Mouse (Mus musculus) pancreas, adult 10 weeks (tissue): ENCODE results near the gene Ap5b1. TPM values are rescaled to one million over a fixed set of nuclear protein-coding genes. Genes with fewer than 3 reads are reported as not detected.

ENCODE experiments used
- polyA plus RNA-seq: library from polyadenylated mRNA; stranded (reverse); fragments of 350-450 nt; fragmentation: Illumina TruSeq; extraction: RNeasy Lipid Tissue Mini Kit (QIAGEN cat#74804); gene quantifications from one replicate; pipeline ENCODE4 v1.2.3, GENCODE M21; 2015; ENCODE audit warnings: low read depth, low replicate concordance; ENCODE audit not compliant: insufficient read depth

The Ap5b1 gene
- 0.85 TPM for polyA plus RNA-seq

GRCm38 (mm10) chr19:5567534-5568469 is at the start of gene Ap5b1:
Ap5b1 (plus strand) TSS chr19:5568025.

DNA sequence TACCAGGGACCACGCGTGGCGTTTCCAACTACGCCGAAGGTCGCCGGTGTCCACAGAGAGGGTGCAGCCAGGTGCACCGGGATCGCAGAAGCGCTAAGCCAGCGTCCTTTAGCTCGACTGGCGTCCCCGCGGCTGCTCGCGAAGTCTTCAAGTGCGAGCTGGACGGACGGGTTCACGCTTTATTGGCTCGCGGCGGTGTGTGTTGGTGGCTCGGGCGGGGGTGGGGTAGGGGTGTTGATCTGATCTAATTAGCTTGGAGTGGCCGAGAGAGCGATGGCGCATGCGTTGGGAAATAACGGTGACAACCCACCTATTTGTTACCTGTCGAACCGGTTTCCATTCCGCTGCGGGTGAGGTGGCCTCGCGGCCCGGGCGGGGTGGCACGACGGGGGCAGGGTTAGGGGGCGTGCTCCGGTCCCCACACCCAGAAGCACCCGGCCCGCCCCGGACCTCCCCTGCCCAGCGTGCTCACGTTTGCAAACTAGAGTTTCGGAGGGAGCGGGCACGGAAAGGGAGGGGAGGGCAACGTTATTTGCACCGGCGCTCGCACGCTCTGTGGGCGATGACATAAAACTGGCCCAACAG is 7.3 kb upstream of the Ap5b1 start, which contains the start of gene Ovol1:
Ovol1 (minus strand) TSS at position 190 of the 585 bp plus-strand sequence.

DNA sequence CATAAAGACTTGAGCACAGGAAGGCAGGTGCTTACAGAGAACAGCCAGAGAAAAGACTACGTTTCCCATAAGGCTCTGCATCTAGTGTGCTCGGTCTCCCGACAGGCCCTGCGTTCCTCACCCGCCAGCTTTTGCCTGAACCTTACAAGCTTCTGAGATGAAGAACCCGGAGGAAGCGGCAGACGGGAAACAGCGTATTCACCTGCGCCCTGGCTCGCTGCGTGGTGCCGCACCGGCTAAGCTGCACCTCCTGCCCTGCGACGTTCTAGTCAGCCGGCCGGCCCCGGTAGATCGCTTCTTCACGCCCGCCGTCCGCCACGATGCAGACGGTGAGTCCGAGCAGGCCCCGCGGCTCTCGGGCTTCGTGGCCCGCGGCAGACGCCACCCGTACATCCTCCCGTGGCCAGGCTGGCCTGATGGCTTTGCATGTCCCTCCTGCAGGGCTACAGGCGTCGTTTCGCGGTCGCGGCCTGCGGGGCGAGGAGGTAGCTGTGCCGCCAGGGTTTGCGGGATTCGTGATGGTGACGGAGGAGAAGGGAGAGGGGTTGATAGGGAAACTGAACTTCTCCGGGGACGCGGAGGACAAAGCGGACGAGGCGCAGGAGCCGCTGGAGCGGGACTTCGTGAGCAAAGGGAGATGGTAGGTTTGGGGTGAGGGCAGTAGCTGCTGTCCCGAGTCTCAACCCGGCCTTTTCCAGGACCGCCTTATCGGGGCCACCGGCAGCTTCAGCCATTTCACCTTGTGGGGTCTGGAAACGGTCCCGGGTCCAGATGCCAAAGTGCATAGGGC is 34.1 kb downstream of the Ap5b1 start, which contains the start of gene Rnaseh2c:
Rnaseh2c (plus strand) TSS at position 122 of the 790 bp plus-strand sequence.

DNA sequence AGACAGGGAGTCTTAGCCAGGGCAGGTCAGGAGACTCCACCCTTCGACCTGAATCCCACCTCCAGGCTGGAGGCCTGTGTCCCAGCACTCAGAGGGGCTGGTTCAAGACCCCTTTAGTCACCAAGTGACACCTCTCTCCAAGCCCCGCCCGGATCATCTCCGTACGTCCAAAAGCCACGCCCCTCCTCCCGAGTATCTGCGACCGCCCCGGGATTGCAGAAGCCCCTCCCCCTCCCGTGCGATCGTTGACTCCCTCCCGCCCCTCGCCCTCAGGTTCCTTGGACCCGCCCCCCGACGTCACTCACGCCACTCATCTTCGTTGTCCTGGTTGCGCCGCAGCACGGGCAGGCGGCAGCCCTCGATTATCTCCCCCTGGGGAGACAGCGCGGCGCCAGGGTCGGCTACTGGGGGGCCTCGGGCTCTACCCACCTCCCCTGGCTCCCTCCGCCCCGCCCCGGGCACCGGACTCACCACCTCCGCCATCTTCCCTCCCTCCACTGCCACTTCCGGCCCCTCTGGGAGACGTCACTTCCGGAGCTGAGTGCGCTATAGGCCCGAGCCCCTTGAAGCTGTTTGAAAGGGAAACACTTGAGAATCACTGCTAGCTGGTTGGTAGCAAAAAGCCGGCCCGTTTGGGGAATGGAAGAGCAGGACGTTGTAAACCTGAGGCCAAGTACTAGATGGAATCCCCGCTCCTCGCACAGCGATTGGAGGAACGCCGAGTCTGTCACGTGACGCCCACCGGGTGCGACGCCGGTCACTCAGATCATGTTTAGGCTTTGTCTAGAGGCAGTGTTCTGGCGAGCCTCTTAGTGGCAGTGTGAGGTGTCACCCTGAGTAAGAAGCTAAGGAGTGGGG is 42.0 kb downstream of the Ap5b1 start, which contains the start of gene Kat5:
Kat5 (minus strand) TSS at position 691 of the 858 bp plus-strand sequence.

Other genes starting within 250 kb of the Ap5b1 start
- gene Catsper1, start 232.3 kb upstream of the Ap5b1 start, polyA plus RNA-seq: not detected
- 3.7 TPM for gene Cst6, start 218.5 kb upstream of the Ap5b1 start, polyA plus RNA-seq
- gene Eif1ad, start 201.3 kb upstream of the Ap5b1 start, polyA plus RNA-seq: 6.5 TPM
- gene Banf1, start 200.9 kb upstream of the Ap5b1 start, polyA plus RNA-seq: 29.9 TPM
- gene Sart1, start 179.3 kb upstream of the Ap5b1 start, polyA plus RNA-seq: 47.0 TPM
- gene Tsga10ip, start 165.5 kb upstream of the Ap5b1 start, polyA plus RNA-seq: 6.0 TPM
- gene Drap1, start 143.0 kb upstream of the Ap5b1 start, polyA plus RNA-seq: 51.3 TPM
- 12.1 TPM for gene AI837181, start 142.9 kb upstream of the Ap5b1 start, polyA plus RNA-seq
- not detected for gene Fosl1, start 120.5 kb upstream of the Ap5b1 start, polyA plus RNA-seq
- gene Ccdc85b, start 110.1 kb upstream of the Ap5b1 start, polyA plus RNA-seq: 5.0 TPM
- gene Fibp, start 107.4 kb upstream of the Ap5b1 start, polyA plus RNA-seq: 29.7 TPM
- 0.92 TPM for gene Ctsw, start 99.5 kb upstream of the Ap5b1 start, polyA plus RNA-seq
- 8.8 TPM for gene Efemp2, start 94.1 kb upstream of the Ap5b1 start, polyA plus RNA-seq
- gene Mus81, start 79.6 kb upstream of the Ap5b1 start, polyA plus RNA-seq: 14.4 TPM
- 65.0 TPM for gene Cfl1, start 77.6 kb upstream of the Ap5b1 start, polyA plus RNA-seq
- gene 1700020D05Rik, start 64.2 kb upstream of the Ap5b1 start, polyA plus RNA-seq: not detected
- gene Snx32, start 57.5 kb upstream of the Ap5b1 start, polyA plus RNA-seq: 3.4 TPM
- gene Ovol1, start 7.4 kb upstream of the Ap5b1 start, polyA plus RNA-seq: 0.89 TPM
- 19.0 TPM for gene Rnaseh2c, start 33.8 kb downstream of the Ap5b1 start, polyA plus RNA-seq
- 10.2 TPM for gene Kat5, start 42.2 kb downstream of the Ap5b1 start, polyA plus RNA-seq
- gene Rela, start 69.5 kb downstream of the Ap5b1 start, polyA plus RNA-seq: 13.3 TPM
- gene Sipa1, start 95.7 kb downstream of the Ap5b1 start, polyA plus RNA-seq: 14.3 TPM
- gene Map3k11, start 120.7 kb downstream of the Ap5b1 start, polyA plus RNA-seq: 13.6 TPM
- 20.4 TPM for gene Pcnx3, start 120.9 kb downstream of the Ap5b1 start, polyA plus RNA-seq
- gene Kcnk7, start 136.3 kb downstream of the Ap5b1 start, polyA plus RNA-seq: not detected
- 4.9 TPM for gene Ehbp1l1, start 158.3 kb downstream of the Ap5b1 start, polyA plus RNA-seq
- gene Fam89b, start 161.6 kb downstream of the Ap5b1 start, polyA plus RNA-seq: 21.9 TPM
- gene Ltbp3, start 172.9 kb downstream of the Ap5b1 start, polyA plus RNA-seq: 44.0 TPM
- 21.4 TPM for gene Scyl1, start 203.4 kb downstream of the Ap5b1 start, polyA plus RNA-seq